Mouse (Mus musculus): ENCODE results near the gene Klre1. TPM values are rescaled to one million over a fixed set of nuclear protein-coding genes. Genes with fewer than 3 reads are reported as not detected.
A peak's percentile ranks its signal among the peaks of the same experiment; 100 is the strongest.

The Klre1 gene
- total RNA-seq (2021) = under 1 TPM in 1 of 2 experiments, not detected in 1; 0.30 TPM
- long read RNA-seq, experiment 1 = 0 reads
- long read RNA-seq, experiment 2 = 0 reads

DNA sequence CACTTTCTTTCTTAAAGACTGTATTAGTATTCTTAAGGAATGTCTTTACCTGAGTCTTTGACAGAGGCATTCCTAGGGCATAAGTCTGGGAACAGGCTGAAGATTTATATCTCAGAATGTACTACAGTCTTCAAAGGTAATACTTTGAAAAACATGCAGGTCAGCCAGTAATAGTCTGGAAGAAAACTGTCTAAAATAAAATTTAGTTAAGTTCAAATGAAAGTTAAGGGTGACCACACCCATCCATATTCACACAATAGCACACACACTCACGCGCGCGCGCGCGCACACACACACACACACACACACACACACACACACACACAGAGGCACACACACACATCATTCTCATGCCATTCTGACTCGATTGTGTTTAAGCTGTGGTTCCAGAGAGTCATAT, at the start of gene Klre1:
Klre1 (plus strand) TSS at position 301 of the 400 bp plus-strand sequence.
- no peak for DNase-seq

DNA sequence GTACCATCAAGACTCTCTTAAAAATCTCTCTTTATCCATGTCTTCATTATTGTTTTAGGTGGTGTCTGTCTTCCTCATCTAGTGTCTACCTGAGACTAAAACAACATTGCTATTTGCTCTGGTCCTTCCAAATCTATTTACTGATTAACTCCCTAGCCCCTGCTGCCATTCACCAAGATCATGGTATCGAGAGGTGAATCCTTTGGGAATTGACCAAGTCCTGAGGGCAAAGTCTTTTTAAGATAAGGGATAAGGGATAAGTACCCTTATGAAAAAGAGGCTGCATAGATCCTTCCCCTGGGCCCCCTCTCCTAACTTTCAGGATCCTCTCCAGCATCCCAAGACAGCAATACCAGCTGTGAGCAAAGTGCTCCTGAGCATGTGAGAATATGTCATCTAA, 48.1 kb upstream of the Klre1 start:
- DNase-seq = no peak

DNA sequence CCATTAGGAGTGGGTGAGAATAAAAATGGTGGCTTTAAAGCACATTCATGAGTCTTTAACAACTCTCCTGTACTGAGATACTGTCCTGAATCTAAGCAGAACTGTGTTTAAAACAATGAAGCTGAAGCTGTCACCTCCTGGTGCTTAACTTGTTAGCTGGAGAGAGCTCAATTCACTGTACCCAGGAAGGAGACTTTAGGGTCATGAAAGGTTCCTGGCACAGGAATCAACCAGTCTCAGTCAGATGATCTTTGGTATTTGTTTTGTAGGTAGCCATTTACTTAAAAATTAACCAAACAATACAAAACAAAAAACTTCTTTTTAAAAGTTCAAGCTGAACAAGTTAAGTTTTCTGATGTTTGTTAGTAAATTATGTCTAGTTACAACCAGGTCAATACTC, 47.4 kb upstream of the Klre1 start:
- DNase-seq = no peak

DNA sequence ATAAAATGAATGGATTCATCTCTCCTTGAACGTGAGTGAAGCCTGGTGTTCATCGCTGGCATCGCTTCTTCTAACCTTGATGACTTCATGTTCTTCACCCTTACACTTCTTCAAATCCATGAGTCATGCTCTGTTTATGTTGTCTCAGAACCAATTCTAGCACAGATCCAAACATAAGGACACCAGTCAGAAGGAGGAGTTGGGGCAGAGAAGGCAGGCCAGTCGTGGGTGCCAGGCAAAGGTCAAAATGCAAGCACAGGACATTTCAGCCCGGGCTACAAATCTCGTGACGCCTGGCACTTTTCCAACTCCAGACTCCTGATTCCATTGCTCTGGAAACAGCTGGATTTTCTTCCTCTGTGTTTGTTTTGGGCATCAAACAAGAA, 45.2 kb upstream of the Klre1 start:
- peak; percentile 90 to 91 for DNase-seq

DNA sequence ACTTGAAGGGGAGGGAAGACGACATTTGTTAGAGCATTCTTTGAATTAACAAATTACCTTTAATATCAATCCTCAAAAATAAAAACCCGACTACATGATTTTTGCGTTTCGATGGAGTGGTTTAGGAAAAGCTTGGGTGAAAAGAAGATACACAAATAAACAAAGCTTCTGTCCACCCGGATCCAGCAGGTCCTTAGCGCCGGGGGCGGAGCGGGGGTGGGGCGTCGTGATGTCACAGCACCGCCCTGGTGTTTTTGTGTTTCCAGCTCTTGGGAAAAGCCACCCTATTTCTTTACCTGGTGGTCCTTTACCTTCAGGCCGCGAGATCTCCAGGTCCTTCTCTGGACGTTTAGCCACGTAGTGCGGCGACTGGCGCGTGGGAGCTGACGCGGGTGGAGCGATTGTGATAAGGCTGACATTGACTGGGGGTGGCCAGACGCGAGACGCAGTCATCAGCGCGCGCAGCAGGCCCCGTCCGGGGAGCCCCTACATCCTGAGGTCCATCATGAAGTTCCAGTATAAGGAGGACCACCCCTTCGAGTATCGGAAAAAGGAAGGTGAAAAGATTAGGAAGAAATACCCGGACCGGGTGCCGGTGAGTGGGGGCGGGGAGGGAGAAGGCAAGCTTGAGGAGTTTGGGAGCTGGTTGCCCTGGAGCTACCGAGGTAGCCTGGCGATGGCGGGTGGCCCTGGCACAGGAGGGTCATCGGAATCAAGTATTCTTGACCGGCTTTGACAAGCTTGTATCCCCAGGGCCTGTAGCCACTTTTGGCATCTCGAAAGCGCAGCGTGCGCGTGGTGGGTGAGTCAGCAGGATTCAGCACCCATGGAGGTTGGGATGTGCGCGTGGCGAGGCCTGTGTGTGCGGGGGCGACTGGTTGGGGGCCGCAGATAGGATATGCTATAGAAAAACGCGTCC, 44.5 kb upstream of the Klre1 start, which contains the start of gene Gabarapl1:
Gabarapl1 (plus strand) TSS at position 219 of the 919 bp plus-strand sequence.
- DNase-seq = peak; percentile 90 to 96

- DNase-seq = peak in 1 of 2 experiments; percentile 55
Measured at GRCm38 (mm10) chr6:129534057-129534456, 43.6 kb upstream of the Klre1 start.

DNA sequence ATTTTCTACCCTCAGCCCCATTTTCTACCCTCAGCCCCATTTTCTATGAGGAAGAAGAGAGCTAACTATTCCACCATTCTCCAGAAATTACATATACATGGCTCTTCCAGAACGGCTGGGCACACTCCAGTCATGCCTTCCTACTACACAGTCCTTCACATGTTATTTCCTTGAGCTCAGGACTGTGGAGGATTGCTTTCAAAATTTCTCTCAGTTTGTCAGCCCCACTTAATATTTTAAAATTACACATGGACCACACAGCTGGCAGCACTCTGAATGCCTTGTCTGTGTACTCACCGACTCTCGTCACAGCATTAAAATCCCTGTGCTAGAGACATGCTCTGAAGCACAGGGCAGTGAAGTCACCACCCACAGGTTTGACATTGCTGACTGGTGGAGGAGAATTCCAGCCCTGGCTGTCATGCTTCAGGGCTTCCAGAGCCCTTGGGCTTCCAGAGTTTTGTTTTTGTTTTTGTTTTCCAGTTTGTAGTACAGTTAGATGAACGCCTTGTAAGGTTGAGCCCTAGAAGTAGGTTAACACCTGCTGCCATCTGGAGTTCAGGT, 43.0 kb upstream of the Klre1 start:
- DNase-seq = peak in 1 of 2 experiments; percentile 51

GRCm38 (mm10) chr6:129535723-129536122, 42.0 kb upstream of the Klre1 start:
- DNase-seq = no peak

DNA sequence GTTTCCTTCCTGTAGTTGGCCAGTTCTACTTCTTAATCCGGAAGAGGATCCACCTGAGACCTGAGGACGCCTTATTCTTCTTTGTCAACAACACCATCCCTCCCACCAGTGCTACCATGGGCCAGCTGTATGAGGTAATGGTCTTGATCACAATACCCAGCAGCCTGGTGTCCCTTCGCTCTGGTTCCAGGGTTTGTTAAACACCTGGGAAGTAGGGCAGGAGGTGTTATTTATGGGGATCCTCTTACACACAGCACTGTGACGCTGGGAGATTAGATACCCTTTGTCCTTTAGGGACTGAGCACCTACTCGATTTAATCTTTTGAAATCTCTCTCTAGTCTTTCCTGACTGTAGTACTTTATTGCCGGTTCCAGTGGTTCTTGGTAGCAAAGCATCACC, 39.1 kb upstream of the Klre1 start:
- DNase-seq = no peak

DNA sequence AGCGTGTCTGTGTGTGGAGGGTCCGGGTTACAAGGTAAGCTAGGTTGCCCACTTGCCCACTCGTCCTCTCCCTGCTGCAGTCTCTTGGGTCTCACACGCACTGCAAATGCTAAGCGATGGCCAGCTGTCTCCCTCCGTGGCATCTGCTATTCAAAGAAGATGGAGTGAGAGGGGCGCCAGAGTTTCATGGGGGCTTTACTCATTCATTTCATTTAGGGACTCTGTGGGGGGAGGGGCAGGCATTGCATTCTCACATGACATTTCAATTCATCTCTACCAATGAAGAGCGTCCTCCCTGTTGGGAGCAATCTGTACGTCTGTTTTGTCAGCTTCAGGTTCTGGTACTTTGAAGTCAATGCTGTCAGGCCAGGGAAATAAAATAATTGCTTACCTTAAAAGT, 35.8 kb upstream of the Klre1 start:
- no peak for DNase-seq

GRCm38 (mm10) chr6:129542540-129542939, 35.2 kb upstream of the Klre1 start:
- no peak for DNase-seq

- DNase-seq = peak; percentile 65 to 83
Measured at GRCm38 (mm10) chr6:129543709-129544606, 33.7 kb upstream of the Klre1 start.

GRCm38 (mm10) chr6:129547277-129547676, 30.4 kb upstream of the Klre1 start:
- no peak for DNase-seq

GRCm38 (mm10) chr6:129548009-129548408, 29.7 kb upstream of the Klre1 start:
- DNase-seq = no peak

- DNase-seq = no peak
Measured at GRCm38 (mm10) chr6:129557298-129558023, 20.2 kb upstream of the Klre1 start.

GRCm38 (mm10) chr6:129558946-129559640, 18.6 kb upstream of the Klre1 start:
- DNase-seq = peak; percentile 59 to 86

DNA sequence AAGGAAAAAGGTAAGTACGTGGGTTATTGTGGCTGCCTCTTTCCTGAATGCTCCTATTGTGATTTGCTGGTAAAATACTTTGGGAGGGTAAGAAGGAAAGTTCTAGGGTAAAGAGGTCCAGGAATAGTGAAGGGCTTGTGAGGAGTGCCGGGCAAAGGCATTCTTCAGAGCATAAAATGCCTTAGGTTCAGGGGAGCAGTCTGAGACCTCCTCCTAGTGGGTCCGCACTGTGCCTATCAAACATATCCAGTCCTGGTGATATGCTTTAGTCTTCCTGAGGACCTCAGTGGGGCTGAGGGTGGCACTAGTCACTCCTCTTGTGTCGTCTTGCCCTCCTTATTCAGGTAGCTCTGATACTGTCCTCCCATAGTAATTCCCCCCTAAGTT, 18.1 kb upstream of the Klre1 start:
- DNase-seq = no peak

DNA sequence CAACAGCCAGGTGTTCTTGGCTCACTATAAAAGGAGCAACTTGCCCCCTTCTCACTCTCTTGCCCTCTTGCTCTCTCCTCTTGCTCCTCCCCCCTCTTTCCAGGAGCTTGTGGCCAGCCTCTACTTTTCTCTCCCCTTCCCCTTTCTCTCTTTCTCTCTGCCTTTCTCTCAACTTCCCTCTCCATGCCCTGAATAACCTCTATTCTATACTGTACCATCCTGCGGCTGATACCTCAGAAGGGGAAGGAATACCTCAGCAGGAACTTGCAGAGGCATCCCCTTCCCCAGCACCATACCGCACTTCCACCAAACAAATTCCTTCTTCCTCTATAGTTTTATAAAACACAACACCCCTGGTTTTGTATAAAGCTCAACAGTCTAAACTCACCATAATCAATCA, 12.4 kb upstream of the Klre1 start:
- DNase-seq = no peak

GRCm38 (mm10) chr6:129575315-129575714, 2.4 kb upstream of the Klre1 start:
- DNase-seq = no peak

DNA sequence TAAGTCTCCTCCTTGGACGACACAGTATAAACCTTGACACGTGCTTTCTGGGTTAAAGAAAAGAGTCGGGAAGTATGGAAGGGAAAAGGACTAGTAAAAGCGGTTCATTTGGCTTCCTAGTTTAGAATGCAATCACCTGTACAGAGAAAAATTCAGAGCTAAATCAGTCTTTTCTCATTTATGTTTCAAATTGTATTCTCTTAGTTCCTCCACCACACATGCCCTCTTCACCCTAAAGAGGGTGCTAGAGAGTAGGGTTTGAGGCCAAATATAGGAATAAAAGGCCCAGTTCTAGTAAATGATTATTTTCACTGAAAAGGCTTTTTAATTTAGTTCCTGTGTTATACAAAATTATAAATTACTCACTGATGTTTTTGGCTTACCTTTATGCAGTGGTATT, 3.6 kb downstream of the Klre1 start:
- DNase-seq = no peak

GRCm38 (mm10) chr6:129581896-129582295, 4.2 kb downstream of the Klre1 start:
- no peak for DNase-seq

Measured in heart, adult 18-20 months (tissue).